Mouse (Mus musculus) heart, postnatal 14 days (tissue): ENCODE measurements around the gene Ctnnbl1. TPM values are rescaled to one million over a fixed set of nuclear protein-coding genes. Genes with fewer than 3 reads are reported as not detected.

Experiments
- DNase-seq, 2 experiments: peaks; one replicate each; pipeline ENCODE4 v3.0.0; 2021 to 2022
- intact Hi-C: fragments of 180-260 bp; cut with DNase I; formaldehyde crosslinking; loops from one replicate; pipeline ENCODE4 v1.15.1; 2025
- total RNA-seq, 2 experiments: library from RNA; stranded (reverse); gene quantifications; 2 replicates each; pipeline ENCODE4 v1.2.3; 2021

Gene Ctnnbl1
- total RNA-seq, 2 experiments from 2014 or later: 9.2 to 12.3 TPM

GRCm38 (mm10) chr2:157814965-157815283 lies 77.7 kb downstream of the Ctnnbl1 start:
- no peak for DNase-seq
- intact Hi-C loops: no loop called here

- DNase-seq: no peak
- intact Hi-C loops: no loop called here
These were observed 80.5 kb downstream of the Ctnnbl1 start for GRCm38 (mm10) chr2:157817672-157818071.

- peak; percentile 14 to 25 for DNase-seq
- intact Hi-C loops: no loop called here
These were observed 81.5 kb downstream of the Ctnnbl1 start for GRCm38 (mm10) chr2:157818576-157819320.

GRCm38 (mm10) chr2:157819401-157819800 lies 82.2 kb downstream of the Ctnnbl1 start:
- intact Hi-C loops: no loop called here
- DNase-seq: no peak

- intact Hi-C loops: loop anchor here (5.0 kb wide), 1 partner anchor 51 kb away; no protein-coding TSS in a partner anchor
These were observed 84.1 kb downstream of the Ctnnbl1 start for GRCm38 (mm10) chr2:157821259-157821658.

GRCm38 (mm10) chr2:157823456-157823855 lies 86.3 kb downstream of the Ctnnbl1 start:
- DNase-seq: no peak
- intact Hi-C loops: loop anchor here (5.0 kb wide), 1 partner anchor 49 kb away; no protein-coding TSS in a partner anchor

More at GRCm38 (mm10) chr2:157821259-157821658, 84.1 kb downstream of the Ctnnbl1 start:
- no peak for DNase-seq

GRCm38 (mm10) chr2:157824249-157824648 lies 87.0 kb downstream of the Ctnnbl1 start:
- intact Hi-C loops: loop anchor here (5.0 kb wide), 1 partner anchor 48 kb away; no protein-coding TSS in a partner anchor
- no peak for DNase-seq

- intact Hi-C loops: no loop called here
These were observed 92.9 kb downstream of the Ctnnbl1 start for GRCm38 (mm10) chr2:157830101-157830500.

GRCm38 (mm10) chr2:157830620-157831354 lies 93.6 kb downstream of the Ctnnbl1 start:
- intact Hi-C loops: no loop called here

More at GRCm38 (mm10) chr2:157830101-157830500, 92.9 kb downstream of the Ctnnbl1 start:
- no peak for DNase-seq

GRCm38 (mm10) chr2:157837050-157837449 lies 99.8 kb downstream of the Ctnnbl1 start:
- intact Hi-C loops: no loop called here
- DNase-seq: no peak

More at GRCm38 (mm10) chr2:157830620-157831354, 93.6 kb downstream of the Ctnnbl1 start:
- DNase-seq: no peak

GRCm38 (mm10) chr2:157838206-157838923 lies 101.2 kb downstream of the Ctnnbl1 start:
- intact Hi-C loops: no loop called here
- no peak for DNase-seq

- intact Hi-C loops: no loop called here
- no peak for DNase-seq
These were observed 103.5 kb downstream of the Ctnnbl1 start for GRCm38 (mm10) chr2:157840641-157841078.

- DNase-seq: no peak
- intact Hi-C loops: no loop called here
These were observed 103.9 kb downstream of the Ctnnbl1 start for GRCm38 (mm10) chr2:157841121-157841520.

GRCm38 (mm10) chr2:157844746-157845145 lies 107.5 kb downstream of the Ctnnbl1 start:
- intact Hi-C loops: no loop called here
- no peak for DNase-seq

GRCm38 (mm10) chr2:157845831-157846230 lies 108.6 kb downstream of the Ctnnbl1 start:
- intact Hi-C loops: no loop called here
- no peak for DNase-seq

- no peak for DNase-seq
- intact Hi-C loops: no loop called here
These were observed 115.9 kb downstream of the Ctnnbl1 start for GRCm38 (mm10) chr2:157853135-157853534.

- DNase-seq: no peak
- intact Hi-C loops: no loop called here
These were observed 118.6 kb downstream of the Ctnnbl1 start for GRCm38 (mm10) chr2:157855814-157856213.

- DNase-seq: no peak
- intact Hi-C loops: no loop called here
These were observed 120.3 kb downstream of the Ctnnbl1 start for GRCm38 (mm10) chr2:157857496-157857895.

- DNase-seq: no peak
- intact Hi-C loops: no loop called here
These were observed 121.1 kb downstream of the Ctnnbl1 start for GRCm38 (mm10) chr2:157858317-157858716.

GRCm38 (mm10) chr2:157859046-157859701 lies 122.0 kb downstream of the Ctnnbl1 start:
- intact Hi-C loops: no loop called here
- DNase-seq: no peak
